Mouse (Mus musculus) stomach, embryonic 14.5 days (tissue): Measurements from ENCODE around the gene 1700010B08Rik. TPM values are rescaled to one million over a fixed set of nuclear protein-coding genes. Genes with fewer than 3 reads are reported as not detected.

ENCODE experiments used
- ATAC-seq: fragments of 200-750 bp; cut with Nextera tagmentation; 2 replicates; pipeline ENCODE4 v1.8.0; 2017; ENCODE audit warnings: low read depth, moderate TSS enrichment; ENCODE audit not compliant: insufficient number of reproducible peaks, insufficient read depth, low FRiP score
- H3K27ac ChIP-seq: fragments of 300-500 bp; sonication (generic); 2 replicates; pipeline ENCODE4 v1.5.1; 2014; ENCODE audit warnings: mild to moderate bottlenecking, low read length, moderate library complexity, mixed read lengths
- H3K27me3 ChIP-seq: fragments of 300-500 bp; sonication (generic); 2 replicates; pipeline ENCODE4 v1.6.1; 2014; ENCODE audit warnings: low read length, control low read depth, mixed read lengths; ENCODE audit not compliant: control insufficient read depth, insufficient read depth
- H3K36me3 ChIP-seq: fragments of 300-500 bp; sonication (generic); 2 replicates; pipeline ENCODE4 v1.6.1; 2014; ENCODE audit warnings: mild to moderate bottlenecking, control low read depth, low read length, moderate library complexity, mixed read lengths; ENCODE audit not compliant: control insufficient read depth, insufficient read depth
- H3K4me1 ChIP-seq: fragments of 300-500 bp; sonication (generic); 2 replicates; pipeline ENCODE4 v1.6.1; 2014; ENCODE audit warnings: low read length, control low read depth, mixed read lengths; ENCODE audit not compliant: control insufficient read depth, insufficient read depth
- H3K4me2 ChIP-seq: fragments of 300-500 bp; sonication (generic); replicated peaks from 2 replicates; pipeline ENCODE4 v1.6.1; 2014; ENCODE audit warnings: low read depth, low read length, control low read depth
- H3K4me3 ChIP-seq: fragments of 300-500 bp; sonication (generic); 2 replicates; pipeline ENCODE4 v1.5.1; 2014; ENCODE audit warnings: low read depth, low read length, control low read depth
- H3K9ac ChIP-seq: fragments of 300-500 bp; sonication (generic); replicated peaks from 2 replicates; pipeline ENCODE4 v1.6.1; 2014; ENCODE audit warnings: low read depth, mild to moderate bottlenecking, control low read depth, low read length, moderate library complexity, mixed read lengths
- H3K9me3 ChIP-seq: fragments of 300-500 bp; sonication (generic); 2 replicates; pipeline ENCODE4 v1.6.1; 2016; ENCODE audit warnings: low read depth, low read length, control low read depth; ENCODE audit not compliant: control insufficient read depth
- WGBS: fragments of 180-500 bp; shearing (Covaris S2); extraction: QIAGEN DNeasy Blood & Tissue Kit; methylation state at CpG from one replicate; pipeline ENCODE4 v1.1.7; 2014; 5-methylcytosine and 5-hydroxymethylcytosine counted together
- polyA plus RNA-seq: library from polyadenylated mRNA; unstranded; fragments of >200 nt; fragmentation: Nextera tagmentation; extraction: Ambion mirVana; gene quantifications from 2 replicates; pipeline ENCODE4 v1.2.1, GENCODE M21; 2014

Gene 1700010B08Rik
- polyA plus RNA-seq, 1 experiment from 2014 or later: not detected

GRCm38 (mm10) chr2:173742744-173743143 is 23.5 kb downstream of the 1700010B08Rik start:
- H3K36me3 ChIP-seq: no peaks in the 10 kb centered on the region
- H3K9me3 ChIP-seq: peaks cover 5% of the 10 kb centered on the region; the same call in 1 of the 2 replicates
- no peak overlapping the region for H3K4me2 ChIP-seq
- WGBS: 49% methylated on average over 9 of the region's 9 CpGs
- peak overlapping the region; percentile 61; the same call in 1 of the 2 replicates for H3K27ac ChIP-seq
- no peak overlapping the region for H3K9ac ChIP-seq
- no peak for ATAC-seq
- H3K4me3 ChIP-seq: no peak overlapping the region
- no peaks in the 10 kb centered on the region for H3K27me3 ChIP-seq
- peaks cover 34% of the 10 kb centered on the region for H3K4me1 ChIP-seq

- Histone ChIP-seq H3K4me1 (peaks cover 25% of the 10 kb centered on the region), H3K4me2 (no peak overlapping the region), H3K4me3 (no peak overlapping the region), H3K27me3 (no peaks in the 10 kb centered on the region), H3K9me3 (peaks cover 5% of the 10 kb centered on the region; the same call in 1 of the 2 replicates), H3K9ac (no peak overlapping the region), H3K27ac (no peak overlapping the region), H3K36me3 (no peaks in the 10 kb centered on the region)
- 83% methylated on average over 7 of the region's 7 CpGs for WGBS
- ATAC-seq: no peak
Measured at GRCm38 (mm10) chr2:173744070-173744815, 25.0 kb downstream of the 1700010B08Rik start.

- Histone ChIP-seq H3K36me3 (no peaks in the 10 kb centered on the region), H3K4me1 (no peaks in the 10 kb centered on the region), H3K27me3 (no peaks in the 10 kb centered on the region), H3K9me3 (peaks cover 5% of the 10 kb centered on the region; the same call in 1 of the 2 replicates), H3K9ac (no peak overlapping the region), H3K4me3 (no peak overlapping the region), H3K27ac (no peak overlapping the region), H3K4me2 (no peak overlapping the region)
- ATAC-seq: 0 out of 2 replicates have a peak, but pooled peaks have one; percentile 33
- 78% methylated on average over 2 of the region's 2 CpGs for WGBS
Measured at GRCm38 (mm10) chr2:173748961-173749659, 29.9 kb downstream of the 1700010B08Rik start.

GRCm38 (mm10) chr2:173755433-173756144 is 36.4 kb downstream of the 1700010B08Rik start:
- Histone ChIP-seq H3K36me3 (0 out of 2 replicates have a peak, but pooled peaks cover 3% of the 10 kb centered on the region), H3K9me3 (no peaks in the 10 kb centered on the region), H3K27ac (no peak overlapping the region), H3K9ac (no peak overlapping the region), H3K27me3 (no peaks in the 10 kb centered on the region), H3K4me3 (no peak overlapping the region), H3K4me1 (peaks cover 4% of the 10 kb centered on the region; the same call in 1 of the 2 replicates), H3K4me2 (no peak overlapping the region)
- WGBS: 69% methylated on average over 8 of the region's 8 CpGs
- ATAC-seq: no peak

GRCm38 (mm10) chr2:173757624-173758155 is 38.5 kb downstream of the 1700010B08Rik start:
- ATAC-seq: no peak
- no peaks in the 10 kb centered on the region for H3K9me3 ChIP-seq
- no peak overlapping the region for H3K4me2 ChIP-seq
- H3K36me3 ChIP-seq: 0 out of 2 replicates have a peak, but pooled peaks cover 4% of the 10 kb centered on the region
- 71% methylated on average over 8 of the region's 8 CpGs for WGBS
- H3K27me3 ChIP-seq: no peaks in the 10 kb centered on the region
- H3K4me3 ChIP-seq: no peak overlapping the region
- H3K4me1 ChIP-seq: peaks cover 4% of the 10 kb centered on the region; the same call in 1 of the 2 replicates
- H3K9ac ChIP-seq: no peak overlapping the region
- H3K27ac ChIP-seq: no peak overlapping the region

- H3K36me3 ChIP-seq: peaks cover 8% of the 10 kb centered on the region; the same call in 1 of the 2 replicates
- H3K27ac ChIP-seq: no peak overlapping the region
- no peak overlapping the region for H3K4me2 ChIP-seq
- H3K9me3 ChIP-seq: no peaks in the 10 kb centered on the region
- H3K4me1 ChIP-seq: peaks cover 7% of the 10 kb centered on the region; the same call in 1 of the 2 replicates
- H3K27me3 ChIP-seq: no peaks in the 10 kb centered on the region
- no peak for ATAC-seq
- H3K4me3 ChIP-seq: no peak overlapping the region
- WGBS: 85% methylated on average over 6 of the region's 6 CpGs
- no peak overlapping the region for H3K9ac ChIP-seq
Measured at GRCm38 (mm10) chr2:173760607-173761006, 41.4 kb downstream of the 1700010B08Rik start.

- no peak overlapping the region for H3K9ac ChIP-seq
- H3K4me2 ChIP-seq: no peak overlapping the region
- H3K27ac ChIP-seq: no peak overlapping the region
- H3K4me3 ChIP-seq: no peak overlapping the region
- no peaks in the 10 kb centered on the region for H3K9me3 ChIP-seq
- 29% methylated on average over 3 of the region's 3 CpGs for WGBS
- no peak for ATAC-seq
- peaks cover 5% of the 10 kb centered on the region; the same call in 1 of the 2 replicates for H3K36me3 ChIP-seq
- H3K27me3 ChIP-seq: no peaks in the 10 kb centered on the region
- peaks cover 22% of the 10 kb centered on the region; the same call in 1 of the 2 replicates for H3K4me1 ChIP-seq
Measured at GRCm38 (mm10) chr2:173764629-173765028, 45.4 kb downstream of the 1700010B08Rik start.
